Mouse (Mus musculus) thymus, adult 2 months (tissue): ENCODE measurements at regions not wholly inside any gene's neighbourhood (a gene's known extent, or its start where the extent isn't known, plus 50 kb on each side); places are given as distances from the start of the nearest gene placed in this dataset.

Experiments used
- CTCF ChIP-seq: fragments of 200-500 bp; IDR thresholded peaks from 2 replicates; pipeline ENCODE4 v1.5.1; 2012; ENCODE audit warnings: mild to moderate bottlenecking, control low read depth, low read length, moderate library complexity, borderline replicate concordance; ENCODE audit not compliant: control insufficient read depth, poor library complexity, insufficient read depth; ENCODE audit errors: extremely low read depth
- POLR2A ChIP-seq: fragments of 200-500 bp; IDR thresholded peaks from 2 replicates; pipeline ENCODE4 v1.6.1; 2012; ENCODE audit warnings: mild to moderate bottlenecking, low read length, control low read depth, moderate library complexity; ENCODE audit not compliant: control insufficient read depth, poor library complexity, insufficient read depth; ENCODE audit errors: extremely low read depth

DNA sequence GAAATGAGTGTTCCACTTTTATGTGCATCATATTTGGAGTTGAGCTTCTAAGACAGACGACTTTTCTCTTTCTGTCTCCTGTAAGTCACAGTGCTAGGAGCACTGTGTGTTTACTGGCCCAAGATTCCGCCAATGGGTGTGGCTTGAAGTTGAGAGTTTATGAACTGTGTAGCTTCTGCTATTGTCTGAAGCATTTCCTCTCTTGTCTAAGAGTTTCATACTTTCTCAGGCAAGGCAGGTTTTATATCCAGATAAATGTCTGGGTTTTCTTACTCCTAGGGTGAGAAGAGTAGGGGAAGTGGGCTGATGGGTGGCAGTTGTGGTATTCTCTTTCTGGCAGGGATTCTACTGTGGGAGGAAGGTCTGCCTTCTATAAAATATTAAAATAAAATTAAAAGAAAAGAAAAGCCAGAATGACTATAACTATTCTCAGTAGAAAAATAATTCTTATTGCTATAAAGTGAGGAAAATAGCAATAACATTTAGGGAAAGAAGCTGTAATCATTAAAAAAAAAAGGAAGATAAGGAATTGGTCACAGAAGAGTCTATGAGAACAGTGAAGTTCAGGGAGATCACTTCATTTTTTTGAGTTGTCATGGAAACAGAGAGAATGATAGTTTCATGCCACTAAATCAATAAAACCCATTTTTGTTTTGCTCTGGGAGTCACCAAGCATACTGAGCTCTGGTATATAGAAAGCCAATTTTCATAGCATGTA, 147.9 kb upstream of the Cdkn2b start:
- TF ChIP-seq CTCF = no peak
- TF ChIP-seq POLR2A = no peak
